Mouse (Mus musculus): ENCODE results near the gene Ttc23.
A peak's percentile ranks its signal among the peaks of the same experiment; 100 is the strongest.

Gene Ttc23

GRCm38 (mm10) chr7:67749441-67750239, 102.4 kb downstream of the Ttc23 start:
- no peak for DNase-seq (ENCODE audit: low spot score)

GRCm38 (mm10) chr7:67754606-67755005, 107.4 kb downstream of the Ttc23 start:
- DNase-seq (ENCODE audit: low spot score), result no peak

GRCm38 (mm10) chr7:67755366-67755765, 108.2 kb downstream of the Ttc23 start:
- no peak for DNase-seq (ENCODE audit: low spot score)

GRCm38 (mm10) chr7:67756636-67757035, 109.4 kb downstream of the Ttc23 start:
- DNase-seq (ENCODE audit: low spot score), result no peak

GRCm38 (mm10) chr7:67758506-67758857, 111.3 kb downstream of the Ttc23 start:
- no peak for DNase-seq (ENCODE audit: low spot score)

- no peak for DNase-seq (ENCODE audit: low spot score)
Observed at GRCm38 (mm10) chr7:67758858-67759628, 111.8 kb downstream of the Ttc23 start.

GRCm38 (mm10) chr7:67759629-67759995, 112.4 kb downstream of the Ttc23 start, which contains the start of gene Synm:
TSS of gene Synm (minus strand) at chr7:67759742.
- peak; percentile 86 for DNase-seq (ENCODE audit: low spot score)

- no peak for DNase-seq (ENCODE audit: low spot score)
Observed at GRCm38 (mm10) chr7:67763625-67764024, 116.4 kb downstream of the Ttc23 start.

GRCm38 (mm10) chr7:67768125-67768524, 120.9 kb downstream of the Ttc23 start:
- no peak for DNase-seq (ENCODE audit: low spot score)

- no peak for DNase-seq (ENCODE audit: low spot score)
Observed at GRCm38 (mm10) chr7:67769487-67769886, 122.3 kb downstream of the Ttc23 start.

GRCm38 (mm10) chr7:67772231-67772630, 125.0 kb downstream of the Ttc23 start:
- no peak for DNase-seq (ENCODE audit: low spot score)

GRCm38 (mm10) chr7:67775623-67776022, 128.4 kb downstream of the Ttc23 start:
- no peak for DNase-seq (ENCODE audit: low spot score)

GRCm38 (mm10) chr7:67776636-67777305, 129.6 kb downstream of the Ttc23 start:
- DNase-seq (ENCODE audit: low spot score), result no peak

GRCm38 (mm10) chr7:67787861-67788260, 140.7 kb downstream of the Ttc23 start:
- DNase-seq (ENCODE audit: low spot score), result no peak

- DNase-seq (ENCODE audit: low spot score), result peak; percentile 38
Observed at GRCm38 (mm10) chr7:67788713-67789112, 141.5 kb downstream of the Ttc23 start.

GRCm38 (mm10) chr7:67791256-67791655, 144.0 kb downstream of the Ttc23 start:
- no peak for DNase-seq (ENCODE audit: low spot score)

GRCm38 (mm10) chr7:67793449-67793848, 146.2 kb downstream of the Ttc23 start:
- no peak for DNase-seq (ENCODE audit: low spot score)

- peak; percentile 15 for DNase-seq (ENCODE audit: low spot score)
Observed at GRCm38 (mm10) chr7:67797065-67797464, 149.9 kb downstream of the Ttc23 start.

- DNase-seq (ENCODE audit: low spot score), result no peak
Observed at GRCm38 (mm10) chr7:67798476-67798875, 151.3 kb downstream of the Ttc23 start.

- DNase-seq (ENCODE audit: low spot score), result no peak
Observed at GRCm38 (mm10) chr7:67800547-67800946, 153.3 kb downstream of the Ttc23 start.

GRCm38 (mm10) chr7:67801022-67801421, 153.8 kb downstream of the Ttc23 start:
- DNase-seq (ENCODE audit: low spot score), result no peak

- peak; percentile 85 for DNase-seq (ENCODE audit: low spot score)
Observed at GRCm38 (mm10) chr7:67803015-67803856, 156.0 kb downstream of the Ttc23 start.
